Comparison of ENCODE assay signal across 33 mouse cellular contexts in the genomic region with DNA sequence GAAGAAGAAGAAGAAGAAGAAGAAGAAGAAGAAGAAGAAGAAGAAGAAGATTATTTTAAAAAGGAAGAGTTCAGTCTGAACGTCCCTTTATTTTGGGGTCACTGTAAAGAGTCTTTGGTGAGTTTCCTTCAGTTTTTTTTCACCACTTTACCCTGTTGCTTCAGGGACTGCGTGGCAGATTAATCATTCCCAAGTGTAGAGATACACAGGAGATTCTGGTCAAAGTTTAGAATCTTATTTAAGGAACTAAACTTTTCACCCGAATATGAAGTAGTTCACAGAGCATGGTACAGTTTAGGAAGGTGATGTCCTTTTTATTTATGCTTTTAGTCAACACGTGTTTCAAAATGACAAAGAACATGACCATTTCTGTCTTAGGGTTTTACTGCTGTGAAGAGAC.
"Had no signal": no experiment of that assay in that cellular context is flagged by ENCODE, and none has a peak within 500 bp of the region (broad histone marks: within the 10 kb centered on the region; RNA-seq: fewer than 3 reads in every experiment).

No protein-coding gene starts in this region.

- ATAC-seq: liver, embryonic 12.5 days; liver, postnatal 0 days; lung, postnatal 0 days; midbrain, embryonic 13.5 days; midbrain, embryonic 15.5 days; midbrain, embryonic 16.5 days had no signal

- DNase-seq: left cerebral cortex, postnatal 4 days; liver; liver, embryonic 13.5 days; liver, postnatal 0 days; lung, adult 18-20 months; lung, adult 2 months; lung, embryonic 14.5 days; lung, postnatal 10 days; lung, postnatal 14 days; lung, postnatal 36 days; lung, postnatal 4 days; midbrain, embryonic 14.5 days had no signal

- H3K4me3 ChIP-seq: limb, embryonic 10.5 days; limb, embryonic 12.5 days; limb, embryonic 13.5 days; limb, embryonic 15.5 days; liver, embryonic 12.5 days; liver, embryonic 13.5 days; liver, embryonic 15.5 days; lung, embryonic 15.5 days; megakaryocyte, embryonic 14.5 days; midbrain, embryonic 10.5 days; midbrain, embryonic 12.5 days; midbrain, embryonic 13.5 days; midbrain, embryonic 15.5 days; myocyte; neural tube, embryonic 12.5 days; neural tube, embryonic 13.5 days had no signal

- H3K27ac ChIP-seq: limb, embryonic 10.5 days; limb, embryonic 12.5 days; limb, embryonic 13.5 days; limb, embryonic 15.5 days; liver, embryonic 12.5 days; liver, embryonic 13.5 days; liver, embryonic 14.5 days; liver, embryonic 15.5 days; lung, embryonic 15.5 days; macrophage; midbrain, embryonic 10.5 days; midbrain, embryonic 12.5 days; midbrain, embryonic 13.5 days; midbrain, embryonic 15.5 days; neural tube, embryonic 12.5 days; neural tube, embryonic 13.5 days had no signal

- H3K36me3 ChIP-seq: limb, embryonic 10.5 days; limb, embryonic 12.5 days; limb, embryonic 13.5 days; limb, embryonic 15.5 days; liver, embryonic 12.5 days; liver, embryonic 13.5 days; liver, embryonic 15.5 days; lung, embryonic 15.5 days; midbrain, embryonic 10.5 days; midbrain, embryonic 12.5 days; midbrain, embryonic 13.5 days; midbrain, embryonic 15.5 days; neural tube, embryonic 12.5 days; neural tube, embryonic 13.5 days had no signal

- H3K4me2 ChIP-seq: limb, embryonic 12.5 days; limb, embryonic 13.5 days; limb, embryonic 15.5 days; liver, embryonic 11.5 days; liver, embryonic 12.5 days; liver, embryonic 13.5 days; liver, embryonic 15.5 days; lung, embryonic 14.5 days; lung, embryonic 15.5 days; midbrain, embryonic 11.5 days; midbrain, embryonic 12.5 days; midbrain, embryonic 13.5 days; midbrain, embryonic 15.5 days; neural tube, embryonic 12.5 days; neural tube, embryonic 13.5 days had no signal

- H3K4me1 ChIP-seq: limb, embryonic 10.5 days; limb, embryonic 12.5 days; limb, embryonic 13.5 days; limb, embryonic 15.5 days; liver, embryonic 12.5 days; liver, embryonic 13.5 days; liver, embryonic 15.5 days; lung, embryonic 15.5 days; megakaryocyte, embryonic 14.5 days; midbrain, embryonic 10.5 days; midbrain, embryonic 12.5 days; midbrain, embryonic 13.5 days; midbrain, embryonic 15.5 days; neural tube, embryonic 12.5 days; neural tube, embryonic 13.5 days had no signal

- H3K9me3 ChIP-seq: limb, embryonic 10.5 days; limb, embryonic 12.5 days; limb, embryonic 13.5 days; limb, embryonic 15.5 days; liver, embryonic 12.5 days; liver, embryonic 13.5 days; liver, embryonic 15.5 days; lung, embryonic 15.5 days; megakaryocyte, embryonic 14.5 days; midbrain, embryonic 10.5 days; midbrain, embryonic 12.5 days; midbrain, embryonic 13.5 days; midbrain, embryonic 15.5 days; neural tube, embryonic 12.5 days; neural tube, embryonic 13.5 days had no signal

- H3K27me3 ChIP-seq: limb, embryonic 12.5 days; limb, embryonic 13.5 days; limb, embryonic 15.5 days; liver, embryonic 12.5 days; liver, embryonic 13.5 days; liver, embryonic 15.5 days; lung, embryonic 15.5 days; megakaryocyte, embryonic 14.5 days; midbrain, embryonic 12.5 days; midbrain, embryonic 13.5 days; midbrain, embryonic 15.5 days; neural tube, embryonic 12.5 days; neural tube, embryonic 13.5 days had no signal

- H3K9ac ChIP-seq: limb, embryonic 12.5 days; limb, embryonic 13.5 days; limb, embryonic 15.5 days; liver, embryonic 12.5 days; liver, embryonic 13.5 days; liver, embryonic 14.5 days; liver, embryonic 15.5 days; liver, postnatal 0 days; lung, embryonic 14.5 days; lung, embryonic 15.5 days; midbrain, embryonic 12.5 days; midbrain, embryonic 13.5 days; midbrain, embryonic 15.5 days; neural tube, embryonic 12.5 days; neural tube, embryonic 13.5 days had no signal
